Mouse (Mus musculus) lung, adult 2 months (tissue): ENCODE data around the gene Gba.

Source experiments
- CTCF ChIP-seq: fragments of 200-500 bp; IDR thresholded peaks from 2 replicates; pipeline ENCODE4 v1.5.1; 2011; ENCODE audit warnings: mild to moderate bottlenecking, low read length, control low read depth; ENCODE audit not compliant: insufficient read depth
- POLR2A ChIP-seq: fragments of 200-500 bp; IDR thresholded peaks from 2 replicates; pipeline ENCODE4 v1.6.1; 2011; ENCODE audit warnings: low read depth, mild to moderate bottlenecking, control low read depth, low read length, borderline replicate concordance; ENCODE audit errors: extremely low read depth

- TF ChIP-seq CTCF (no peak), POLR2A (no peak)
Observed at GRCm38 (mm10) chr3:89206079-89206478, 3.4 kb downstream of the Gba start.
